Mouse (Mus musculus) stomach, postnatal 0 days (tissue): Measurements from ENCODE around the gene Rps17. TPM values are rescaled to one million over a fixed set of nuclear protein-coding genes. Genes with fewer than 3 reads are reported as not detected.
A peak's percentile ranks its signal among the peaks of the same experiment; 100 is the strongest.

Experiments used
- ATAC-seq: fragments of 200-750 bp; cut with Nextera tagmentation; 2 replicates; pipeline ENCODE4 v1.8.0; 2017; ENCODE audit not compliant: low FRiP score, low TSS enrichment
- DNase-seq: peaks from one replicate; pipeline ENCODE4 v3.0.0-alpha.2; 2016; ENCODE audit warnings: low spot score
- H3K27ac ChIP-seq: fragments of 300-500 bp; sonication (generic); replicated peaks from 2 replicates; pipeline ENCODE4 v1.5.1; 2014; ENCODE audit warnings: mild to moderate bottlenecking, control low read depth
- H3K27me3 ChIP-seq: fragments of 300-500 bp; sonication (generic); 2 replicates; pipeline ENCODE4 v1.6.1; 2014; ENCODE audit warnings: low read length; ENCODE audit not compliant: control insufficient read depth, insufficient read depth
- H3K36me3 ChIP-seq: fragments of 300-500 bp; sonication (generic); 2 replicates; pipeline ENCODE4 v1.6.1; 2014; ENCODE audit warnings: low read length, mixed read lengths; ENCODE audit not compliant: control insufficient read depth, insufficient read depth
- H3K4me1 ChIP-seq: fragments of 300-500 bp; sonication (generic); replicated peaks from 2 replicates; pipeline ENCODE4 v1.6.1; 2014; ENCODE audit warnings: antibody characterized with exemption; ENCODE audit not compliant: control insufficient read depth, insufficient read depth
- H3K4me2 ChIP-seq: fragments of 300-500 bp; sonication (generic); replicated peaks from 2 replicates; pipeline ENCODE4 v1.6.1; 2014; ENCODE audit warnings: low read depth, mild to moderate bottlenecking, control low read depth, moderate library complexity
- H3K4me3 ChIP-seq: fragments of 300-500 bp; sonication (generic); 2 replicates; pipeline ENCODE4 v1.5.1; 2014; ENCODE audit warnings: low read depth, low read length, control low read depth
- H3K9ac ChIP-seq: fragments of 300-500 bp; sonication (generic); 2 replicates; pipeline ENCODE4 v1.6.1; 2014; ENCODE audit warnings: mild to moderate bottlenecking, low read length, control low read depth, mixed read lengths
- H3K9me3 ChIP-seq: fragments of 300-500 bp; sonication (generic); 2 replicates; pipeline ENCODE4 v1.6.1; 2016; ENCODE audit warnings: low read length; ENCODE audit not compliant: control insufficient read depth
- CTCF ChIP-seq: IDR thresholded peaks from 2 replicates; pipeline ENCODE4 v1.5.1; 2016; ENCODE audit warnings: antibody characterized with exemption, low read depth, mild to moderate bottlenecking, moderate library complexity
- EP300 ChIP-seq: optimal IDR thresholded peaks from 2 replicates; pipeline ENCODE3; 2016; ENCODE audit warnings: antibody characterized with exemption
- WGBS: fragments of 180-500 bp; shearing (Covaris S2); extraction: QIAGEN DNeasy Blood & Tissue Kit; methylation state at CpG from one replicate; pipeline ENCODE4 v1.1.7; 2014; 5-methylcytosine and 5-hydroxymethylcytosine counted together
- polyA plus RNA-seq: library from polyadenylated mRNA; unstranded; fragments of >200 nt; fragmentation: Nextera tagmentation; extraction: Ambion mirVana; gene quantifications from 2 replicates; pipeline ENCODE4 v1.2.1, GENCODE M21; 2015

The Rps17 gene
- polyA plus RNA-seq, 1 experiment from 2014 or later: 1,034 TPM

DNA sequence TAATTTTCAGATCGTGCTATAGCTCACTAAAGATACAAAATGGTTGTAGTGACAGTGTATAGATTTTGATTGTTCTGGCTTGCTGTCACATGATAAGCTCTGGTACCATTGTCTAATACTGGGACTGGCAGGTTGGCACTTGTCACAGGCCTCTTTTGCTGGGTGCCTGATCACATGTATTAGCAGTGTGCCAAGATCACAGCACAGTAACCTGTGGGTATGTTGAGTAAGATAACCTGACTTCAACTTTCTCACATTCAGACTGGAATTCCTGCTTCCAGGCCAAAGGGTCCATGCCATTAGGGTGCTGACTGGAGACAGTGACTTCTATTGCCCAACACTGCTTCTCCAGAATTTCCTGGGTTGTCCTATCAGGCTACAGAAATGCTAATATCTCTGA, 33.9 kb downstream of the Rps17 start:
- ATAC-seq (no peak), DNase-seq (no peak)
- H3K36me3 ChIP-seq: no peaks in the 10 kb centered on the region
- no peak overlapping the region for H3K4me3 ChIP-seq
- 56% methylated on average over 1 of the region's 1 CpGs for WGBS
- H3K4me2 ChIP-seq: no peak overlapping the region
- H3K27ac ChIP-seq: no peak overlapping the region
- H3K9ac ChIP-seq: no peak overlapping the region
- no peaks in the 10 kb centered on the region for H3K27me3 ChIP-seq
- H3K9me3 ChIP-seq: no peaks in the 10 kb centered on the region
- H3K4me1 ChIP-seq: no peaks in the 10 kb centered on the region
- TF ChIP-seq EP300: no peak
- no peak for TF ChIP-seq CTCF

GRCm38 (mm10) chr7:81309247-81309646, 35.8 kb downstream of the Rps17 start:
- Histone ChIP-seq H3K4me3 (no peak overlapping the region), H3K4me2 (no peak overlapping the region), H3K9me3 (no peaks in the 10 kb centered on the region), H3K4me1 (no peaks in the 10 kb centered on the region), H3K27ac (no peak overlapping the region), H3K36me3 (no peaks in the 10 kb centered on the region), H3K27me3 (no peaks in the 10 kb centered on the region), H3K9ac (no peak overlapping the region)
- DNase-seq (no peak), ATAC-seq (no peak)
- 89% methylated on average over 6 of the region's 6 CpGs for WGBS
- TF ChIP-seq EP300 (no peak), CTCF (no peak)

GRCm38 (mm10) chr7:81307735-81308134, 37.3 kb downstream of the Rps17 start:
- no peak for DNase-seq
- WGBS: 87% methylated on average over 8 of the region's 8 CpGs
- no peak overlapping the region for H3K4me2 ChIP-seq
- no peak overlapping the region for H3K4me3 ChIP-seq
- H3K27ac ChIP-seq: no peak overlapping the region
- ATAC-seq: no peak
- H3K27me3 ChIP-seq: no peaks in the 10 kb centered on the region
- no peaks in the 10 kb centered on the region for H3K4me1 ChIP-seq
- H3K9me3 ChIP-seq: no peaks in the 10 kb centered on the region
- no peaks in the 10 kb centered on the region for H3K36me3 ChIP-seq
- H3K9ac ChIP-seq: no peak overlapping the region
- TF ChIP-seq EP300 (no peak), CTCF (no peak)

GRCm38 (mm10) chr7:81304675-81305074, 40.4 kb downstream of the Rps17 start:
- no peak overlapping the region for H3K4me3 ChIP-seq
- H3K36me3 ChIP-seq: no peaks in the 10 kb centered on the region
- TF ChIP-seq EP300: no peak
- no peak overlapping the region for H3K4me2 ChIP-seq
- no peak overlapping the region for H3K9ac ChIP-seq
- 85% methylated on average over 5 of the region's 5 CpGs for WGBS
- ATAC-seq (no peak), DNase-seq (no peak)
- H3K9me3 ChIP-seq: no peaks in the 10 kb centered on the region
- no peaks in the 10 kb centered on the region for H3K4me1 ChIP-seq
- H3K27ac ChIP-seq: no peak overlapping the region
- H3K27me3 ChIP-seq: no peaks in the 10 kb centered on the region

- H3K27ac ChIP-seq: no peak overlapping the region
- H3K9ac ChIP-seq: no peak overlapping the region
- TF ChIP-seq EP300 (no peak), CTCF (no peak)
- no peak; the same call in 1 of the 2 replicates for ATAC-seq
- no peak for DNase-seq
- no peaks in the 10 kb centered on the region for H3K27me3 ChIP-seq
- no peak overlapping the region for H3K4me2 ChIP-seq
- H3K36me3 ChIP-seq: no peaks in the 10 kb centered on the region
- no peaks in the 10 kb centered on the region for H3K9me3 ChIP-seq
- 72% methylated on average over 5 of the region's 5 CpGs for WGBS
- no peaks in the 10 kb centered on the region for H3K4me1 ChIP-seq
- H3K4me3 ChIP-seq: no peak overlapping the region
These were observed 41.0 kb downstream of the Rps17 start for GRCm38 (mm10) chr7:81304100-81304499.

DNA sequence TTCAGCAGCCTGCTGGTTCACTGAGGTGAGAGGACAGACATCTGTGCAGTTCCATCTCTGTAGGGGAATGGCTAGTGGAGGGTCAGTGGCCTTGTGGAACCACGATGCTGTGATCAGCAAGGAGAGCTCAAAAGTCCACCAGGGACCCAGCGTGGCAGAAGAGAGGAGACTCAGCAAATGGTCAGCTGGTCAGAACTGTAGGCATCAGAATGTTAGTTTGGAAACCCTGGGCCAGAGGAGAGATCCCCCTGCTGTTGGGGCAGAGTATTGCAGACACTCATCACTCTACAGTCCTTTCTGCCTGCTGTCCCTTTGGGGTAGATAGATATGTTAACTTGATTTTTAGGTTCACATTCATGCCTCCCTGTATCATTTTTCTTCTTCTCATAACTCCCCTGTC, 41.4 kb downstream of the Rps17 start:
- no peak overlapping the region for H3K4me3 ChIP-seq
- no peak overlapping the region for H3K27ac ChIP-seq
- H3K27me3 ChIP-seq: no peaks in the 10 kb centered on the region
- H3K4me1 ChIP-seq: no peaks in the 10 kb centered on the region
- H3K4me2 ChIP-seq: no peak overlapping the region
- TF ChIP-seq EP300: no peak
- peak; percentile 70 for TF ChIP-seq CTCF
- no peaks in the 10 kb centered on the region for H3K36me3 ChIP-seq
- DNase-seq (no peak), ATAC-seq (no peak)
- no peak overlapping the region for H3K9ac ChIP-seq
- 78% methylated on average over 2 of the region's 2 CpGs for WGBS
- H3K9me3 ChIP-seq: no peaks in the 10 kb centered on the region
